Mouse (Mus musculus) heart, adult 11 months (tissue): Measurements from ENCODE around the gene Mpzl3.

ENCODE experiments used
- DNase-seq: peaks from one replicate; pipeline ENCODE4 v3.0.0; 2022

The Mpzl3 gene

GRCm38 (mm10) chr9:45046973-45047372 is 8.0 kb upstream of the Mpzl3 start:
- no peak for DNase-seq

DNA sequence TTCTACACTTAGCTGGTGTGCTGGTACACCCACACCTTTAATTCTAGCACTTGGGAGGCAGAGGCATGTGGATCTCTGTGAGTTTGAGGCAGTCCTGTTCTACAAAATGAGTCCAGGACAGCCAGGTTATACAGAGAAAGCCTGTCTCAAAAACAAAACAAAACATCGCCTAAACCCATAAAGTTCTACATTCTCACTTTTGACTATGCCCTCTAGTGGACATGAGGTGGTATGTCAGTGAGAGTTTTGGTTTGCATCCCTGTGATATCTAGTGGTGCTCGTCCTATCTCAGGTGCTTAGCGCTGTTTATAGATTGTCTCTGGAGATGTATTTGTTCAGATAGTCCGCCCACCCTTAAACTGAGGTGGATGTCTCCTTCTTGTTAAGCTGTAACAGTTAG is 6.5 kb upstream of the Mpzl3 start:
- no peak for DNase-seq

DNA sequence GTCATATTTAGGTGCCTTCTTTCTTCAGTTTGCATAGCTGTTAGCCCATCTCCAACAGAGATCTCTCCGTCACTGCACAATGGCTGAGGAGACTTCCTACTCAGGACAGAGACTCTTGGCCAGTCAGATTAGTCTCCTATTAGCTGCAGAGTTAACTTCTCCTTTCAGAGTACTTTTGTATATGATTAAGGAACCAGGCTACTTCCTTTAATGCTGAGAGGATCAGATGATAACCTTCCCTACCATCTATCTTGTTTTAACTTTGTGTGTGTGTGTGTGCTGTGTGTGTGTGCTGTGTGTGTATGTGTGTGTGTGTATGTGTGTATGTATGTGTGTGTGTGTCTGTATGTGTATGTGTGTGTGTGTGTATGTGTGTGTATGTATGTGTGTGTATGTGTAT is 5.3 kb upstream of the Mpzl3 start:
- no peak for DNase-seq

GRCm38 (mm10) chr9:45050301-45050700 is 4.7 kb upstream of the Mpzl3 start:
- DNase-seq = no peak

DNA sequence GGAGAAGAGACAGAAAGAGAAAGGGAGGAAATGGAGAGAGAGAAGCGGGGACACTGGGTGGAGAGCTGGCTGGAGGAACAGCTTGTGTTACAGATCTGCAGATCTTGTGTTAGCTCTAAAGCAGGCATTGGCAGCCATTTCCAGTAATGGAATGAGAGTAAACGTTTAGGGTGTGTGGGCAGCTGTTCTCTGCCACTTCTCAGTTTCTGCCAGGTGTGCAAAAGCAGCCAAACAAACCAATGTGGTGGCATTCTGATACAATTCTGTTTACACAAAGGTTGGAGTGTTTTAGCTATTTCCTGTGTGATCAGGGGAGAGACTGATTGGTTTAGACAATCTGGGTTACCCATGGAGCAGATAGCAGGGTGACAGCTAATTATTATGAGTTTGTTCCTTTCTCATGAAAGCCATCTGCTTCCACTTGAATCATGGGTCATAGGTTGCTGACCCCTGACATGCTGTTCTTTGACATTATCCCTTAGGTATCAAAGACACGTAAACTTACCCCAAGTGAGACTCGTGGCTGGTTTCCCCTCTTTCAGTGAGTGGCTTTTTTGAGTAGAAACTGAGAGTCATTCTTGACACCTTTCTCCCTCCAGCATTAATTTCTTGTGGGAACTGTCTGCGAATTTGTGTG is 3.4 kb downstream of the Mpzl3 start:
- DNase-seq = no peak

GRCm38 (mm10) chr9:45060151-45060550 is 5.2 kb downstream of the Mpzl3 start:
- DNase-seq = no peak

GRCm38 (mm10) chr9:45062677-45063076 is 7.7 kb downstream of the Mpzl3 start:
- DNase-seq = no peak

GRCm38 (mm10) chr9:45064421-45064820 is 9.4 kb downstream of the Mpzl3 start:
- no peak for DNase-seq

DNA sequence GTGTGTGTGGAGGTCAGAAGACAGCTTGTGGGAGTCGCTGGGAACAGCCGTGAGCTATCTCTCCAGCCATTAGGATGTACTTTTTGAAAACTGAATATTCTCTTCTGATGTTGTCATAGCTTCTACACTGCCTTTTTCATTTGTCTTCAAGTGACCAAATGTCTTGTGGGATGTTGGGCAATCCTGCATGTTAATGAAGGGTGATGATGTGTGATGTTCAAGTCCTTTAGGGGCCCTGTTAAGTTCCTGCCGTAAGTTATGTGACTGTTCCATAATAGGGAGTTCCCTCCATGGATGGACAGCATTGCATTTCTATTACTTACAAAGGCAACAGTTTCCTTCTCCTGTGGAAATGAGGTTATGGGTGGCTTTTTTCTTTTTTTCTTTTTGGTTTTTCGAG is 11.7 kb downstream of the Mpzl3 start:
- no peak for DNase-seq

DNA sequence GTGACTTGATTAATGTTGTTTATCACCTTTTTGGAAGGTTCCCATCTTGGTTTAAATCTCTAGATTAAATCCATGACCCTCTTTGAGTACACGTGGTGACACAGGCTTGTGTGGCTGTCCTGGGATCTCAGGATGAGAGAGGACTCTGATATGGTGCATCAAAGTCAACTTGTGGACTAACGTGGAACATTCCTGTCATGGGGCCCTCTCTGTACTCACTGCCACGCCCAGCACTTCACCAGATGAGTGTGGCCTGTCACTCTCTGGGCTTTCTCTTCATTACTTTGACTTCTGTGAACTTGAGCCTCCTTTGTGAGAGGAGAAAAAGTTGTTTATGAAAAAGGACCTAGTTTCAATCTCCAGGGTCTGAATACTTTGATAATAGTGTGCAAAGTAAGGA is 16.8 kb downstream of the Mpzl3 start:
- DNase-seq = no peak

DNA sequence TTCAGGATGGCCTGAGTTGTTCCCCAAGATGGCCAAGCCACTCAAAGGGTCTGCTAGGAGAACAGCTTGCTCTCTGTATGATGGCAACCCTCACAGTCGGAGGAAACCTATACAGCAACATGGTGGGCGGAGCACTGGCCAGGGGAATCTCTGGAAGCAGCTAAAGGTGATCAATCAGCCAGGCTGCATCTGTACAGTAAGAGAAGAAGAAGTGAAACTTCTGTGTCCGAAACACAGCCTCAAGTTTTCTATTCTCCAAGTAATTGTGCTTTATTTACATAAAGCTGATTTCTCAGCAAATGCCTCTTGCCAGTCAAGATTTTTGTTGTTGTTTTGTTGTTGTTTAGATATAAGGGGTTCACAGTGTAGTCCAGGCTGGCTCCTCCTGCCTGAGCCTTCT is 22.9 kb downstream of the Mpzl3 start:
- DNase-seq = no peak

DNA sequence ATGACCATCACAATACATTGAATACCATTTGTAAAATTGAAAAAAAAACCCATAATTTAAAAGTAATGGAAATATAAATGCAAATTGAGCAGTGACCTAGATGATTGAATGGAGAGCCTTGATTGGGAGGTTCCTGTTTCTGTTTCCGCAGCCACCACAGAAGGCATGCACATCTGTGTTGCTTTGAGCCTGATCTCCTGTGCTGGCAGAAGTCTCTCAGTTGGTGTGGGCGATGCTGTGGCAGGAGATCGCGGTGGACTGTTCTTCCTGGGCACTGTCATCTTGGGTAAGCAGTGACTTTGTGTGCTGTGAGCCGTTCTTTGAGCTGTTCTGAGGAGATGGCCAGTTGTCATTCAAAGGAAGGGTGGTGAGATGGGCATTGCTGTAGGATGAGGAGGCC is 24.0 kb downstream of the Mpzl3 start, which contains the start of gene Jaml:
Gene Jaml, plus strand, starts transcription at position 173 of the 400 bp plus-strand sequence.
- no peak for DNase-seq

GRCm38 (mm10) chr9:45083132-45083531 is 28.1 kb downstream of the Mpzl3 start:
- no peak for DNase-seq

GRCm38 (mm10) chr9:45084556-45084955 is 29.6 kb downstream of the Mpzl3 start:
- DNase-seq = peak; percentile 92

- DNase-seq = no peak
These were observed 31.0 kb downstream of the Mpzl3 start for GRCm38 (mm10) chr9:45085741-45086690.

GRCm38 (mm10) chr9:45088040-45088439 is 33.1 kb downstream of the Mpzl3 start:
- DNase-seq = no peak

- DNase-seq = no peak
These were observed 35.8 kb downstream of the Mpzl3 start for GRCm38 (mm10) chr9:45090811-45091210.

- no peak for DNase-seq
These were observed 37.7 kb downstream of the Mpzl3 start for GRCm38 (mm10) chr9:45092641-45093040.

GRCm38 (mm10) chr9:45095149-45095937 is 40.4 kb downstream of the Mpzl3 start:
- no peak for DNase-seq

DNA sequence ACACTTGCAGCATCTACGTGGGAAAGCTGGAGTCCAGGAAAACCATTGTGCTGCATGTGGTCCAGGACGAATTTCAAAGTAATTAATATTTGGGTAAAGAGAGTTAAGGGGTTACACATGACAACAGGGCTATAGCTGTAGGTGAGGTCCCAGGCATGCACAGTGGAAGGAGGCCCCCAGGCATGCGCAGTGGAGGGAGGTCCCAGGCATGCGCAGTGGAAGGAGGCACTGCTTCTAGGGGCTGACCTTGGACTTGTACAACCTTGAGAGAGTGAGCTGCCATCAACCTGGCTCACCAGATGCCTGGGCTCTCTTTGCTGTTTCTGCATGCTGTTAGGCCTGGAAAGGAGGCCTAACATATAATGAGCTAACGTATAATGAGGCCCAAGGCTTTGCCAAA is 42.9 kb downstream of the Mpzl3 start:
- no peak for DNase-seq

DNA sequence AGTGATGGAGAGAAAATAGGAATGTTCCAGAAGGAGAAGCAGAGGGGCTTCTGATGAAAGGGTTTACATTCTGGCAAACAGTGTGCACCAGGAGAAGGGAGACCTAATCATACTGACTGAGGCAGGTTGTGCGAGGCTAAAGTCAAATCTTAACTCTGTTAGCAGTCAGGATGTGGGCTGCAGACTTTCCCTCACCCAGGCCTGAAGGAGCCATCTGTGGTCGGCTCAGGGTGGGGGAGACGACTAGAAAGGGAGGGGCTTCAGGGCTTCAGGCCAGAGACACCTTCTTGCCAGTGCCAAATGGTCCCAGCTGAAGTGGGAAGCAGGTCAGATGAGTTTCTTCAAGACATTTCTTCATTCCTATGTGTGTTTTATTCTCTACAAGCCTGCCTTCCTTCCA is 43.4 kb downstream of the Mpzl3 start:
- no peak for DNase-seq

DNA sequence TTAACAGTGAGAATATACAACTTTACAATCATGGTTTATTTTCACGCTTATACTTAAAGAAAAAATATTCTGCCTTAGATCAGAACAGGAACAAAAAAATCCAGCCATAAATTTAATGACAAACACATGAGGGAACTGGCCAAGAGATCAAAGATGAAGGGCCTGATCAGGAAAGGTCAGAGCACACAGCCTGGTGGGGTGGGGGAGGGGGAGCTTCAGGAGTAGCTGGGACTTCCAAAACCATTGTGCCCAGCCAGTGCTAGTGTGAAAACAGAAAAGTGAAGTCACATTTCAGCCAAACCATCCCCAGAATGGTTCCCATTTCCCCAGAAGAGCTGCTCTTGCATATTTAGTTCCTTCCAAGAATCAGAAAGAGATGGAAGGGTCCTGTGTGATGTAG is 47.5 kb downstream of the Mpzl3 start:
- no peak for DNase-seq

DNA sequence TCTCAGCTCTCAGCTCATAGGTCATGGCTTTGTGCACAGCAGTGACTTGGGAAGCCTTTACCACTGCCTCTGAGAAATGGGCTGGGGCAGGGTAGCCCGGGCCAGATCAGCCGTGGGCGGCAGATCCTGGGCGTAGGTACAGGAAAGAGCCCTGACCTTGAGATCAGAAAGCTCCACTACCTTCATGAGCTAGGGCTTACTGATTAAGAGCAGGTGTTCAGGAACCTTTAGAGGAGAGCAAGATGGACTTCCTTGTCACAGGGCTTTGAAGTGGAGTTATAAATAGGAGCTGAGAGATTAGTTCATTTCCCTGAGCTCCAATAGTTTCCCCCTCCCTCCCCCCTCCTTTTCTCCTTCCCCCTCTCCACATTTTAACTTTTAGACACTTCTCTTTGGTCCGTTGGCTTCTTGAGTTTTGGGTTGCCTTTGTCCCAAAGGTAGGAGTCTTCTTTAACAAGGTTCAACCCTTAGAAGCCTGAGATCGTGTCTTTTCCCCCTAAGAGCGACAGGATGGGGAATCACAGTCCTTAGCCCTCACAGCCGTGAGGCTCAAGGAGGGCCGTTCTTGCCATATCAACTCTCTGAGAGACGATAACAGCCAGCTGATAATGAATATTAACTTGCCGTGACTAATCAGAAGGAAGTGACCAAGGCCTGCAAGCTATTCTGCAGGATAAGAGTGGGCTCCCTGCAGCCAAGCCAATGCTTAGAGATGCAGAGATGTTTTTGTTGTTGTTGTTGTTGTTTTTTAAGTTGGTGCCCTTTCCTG is 48.4 kb downstream of the Mpzl3 start:
- no peak for DNase-seq
